Mouse (Mus musculus) layer of hippocampus, postnatal 14 days (tissue): ENCODE measurements around the gene Prss21. TPM values are rescaled to one million over a fixed set of nuclear protein-coding genes. Genes with fewer than 3 reads are reported as not detected.
"Not testable (repeated sequence)": the region's sequence is repeated elsewhere in the genome, so short reads cannot be mapped to it uniquely, and the experiment has no call there.

Experiments
- DNase-seq, 2 experiments: peaks; one replicate each; pipeline ENCODE4 v3.0.0; 2021 to 2022; ENCODE audit warnings: low spot score in 2 of 2, mixed read lengths in 1 of 2
- microRNA-seq, 2 experiments: library from miRNA; unstranded; fragments of <30 nt; microRNA quantifications; one replicate each; pipeline ENCODE4 v1.2.0; 2021
- total RNA-seq, 2 experiments: library from RNA; stranded (reverse); gene quantifications; 2 replicates each; pipeline ENCODE4 v1.2.3; 2021

Gene Prss21
- total RNA-seq, 2 experiments from 2014 or later, result not detected

DNA sequence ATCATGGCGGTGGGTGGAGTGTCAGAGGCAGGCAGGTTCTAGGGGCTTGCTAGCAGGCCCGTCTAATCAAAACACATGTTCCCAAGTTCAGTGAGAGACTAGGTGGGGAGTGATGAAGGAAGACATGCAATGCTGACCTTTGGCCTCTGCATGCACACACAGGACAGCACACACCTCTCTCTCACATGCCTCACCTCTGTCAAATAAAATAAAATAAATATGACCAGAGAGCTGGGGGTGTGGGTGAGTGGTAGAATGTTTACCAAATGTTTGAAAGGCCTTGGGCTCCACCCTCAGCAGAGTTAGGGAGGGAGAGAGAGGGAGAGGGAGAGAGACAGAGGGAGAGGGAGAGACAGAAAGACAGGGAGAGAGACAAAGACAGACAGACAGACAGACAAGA lies 9.9 kb upstream of the Prss21 start:
- no peak for DNase-seq

DNA sequence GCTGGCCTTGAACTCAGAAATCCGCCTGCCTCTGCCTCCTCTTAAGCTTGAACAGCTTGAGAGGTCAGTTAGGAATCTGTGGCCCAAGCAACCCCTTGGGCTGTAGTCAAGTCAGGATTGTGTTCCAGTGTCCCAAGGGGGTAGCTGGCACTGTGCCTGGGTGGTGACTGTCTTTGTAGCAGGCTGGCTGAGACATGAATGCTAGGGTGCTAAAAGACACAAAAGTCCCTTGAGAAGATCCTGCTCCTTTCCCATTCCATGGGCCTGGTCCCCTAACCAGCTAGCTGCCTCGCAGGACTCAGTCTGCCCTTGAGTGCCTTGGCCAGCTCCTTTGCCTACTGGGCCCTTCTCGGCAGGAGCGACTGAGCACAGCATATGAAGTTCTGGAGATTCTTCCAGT lies 4.9 kb upstream of the Prss21 start:
- DNase-seq, result no peak

DNA sequence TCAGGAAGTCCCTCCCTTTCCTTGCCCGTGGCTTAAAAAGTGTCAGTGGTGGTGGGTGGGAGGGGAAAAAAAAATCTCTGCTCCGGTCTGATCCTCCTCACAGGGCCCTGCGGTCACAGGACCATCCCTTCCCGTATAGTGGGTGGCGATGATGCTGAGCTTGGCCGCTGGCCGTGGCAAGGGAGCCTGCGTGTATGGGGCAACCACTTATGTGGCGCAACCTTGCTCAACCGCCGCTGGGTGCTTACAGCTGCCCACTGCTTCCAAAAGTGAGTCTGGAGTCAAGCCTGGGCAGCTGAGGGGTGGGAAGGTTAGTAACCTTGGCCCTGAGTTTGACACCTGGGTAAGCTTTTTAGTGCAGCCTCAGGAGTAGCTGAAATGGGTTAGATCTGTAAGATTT lies 657 bp downstream of the Prss21 start:
- no peak for DNase-seq

DNA sequence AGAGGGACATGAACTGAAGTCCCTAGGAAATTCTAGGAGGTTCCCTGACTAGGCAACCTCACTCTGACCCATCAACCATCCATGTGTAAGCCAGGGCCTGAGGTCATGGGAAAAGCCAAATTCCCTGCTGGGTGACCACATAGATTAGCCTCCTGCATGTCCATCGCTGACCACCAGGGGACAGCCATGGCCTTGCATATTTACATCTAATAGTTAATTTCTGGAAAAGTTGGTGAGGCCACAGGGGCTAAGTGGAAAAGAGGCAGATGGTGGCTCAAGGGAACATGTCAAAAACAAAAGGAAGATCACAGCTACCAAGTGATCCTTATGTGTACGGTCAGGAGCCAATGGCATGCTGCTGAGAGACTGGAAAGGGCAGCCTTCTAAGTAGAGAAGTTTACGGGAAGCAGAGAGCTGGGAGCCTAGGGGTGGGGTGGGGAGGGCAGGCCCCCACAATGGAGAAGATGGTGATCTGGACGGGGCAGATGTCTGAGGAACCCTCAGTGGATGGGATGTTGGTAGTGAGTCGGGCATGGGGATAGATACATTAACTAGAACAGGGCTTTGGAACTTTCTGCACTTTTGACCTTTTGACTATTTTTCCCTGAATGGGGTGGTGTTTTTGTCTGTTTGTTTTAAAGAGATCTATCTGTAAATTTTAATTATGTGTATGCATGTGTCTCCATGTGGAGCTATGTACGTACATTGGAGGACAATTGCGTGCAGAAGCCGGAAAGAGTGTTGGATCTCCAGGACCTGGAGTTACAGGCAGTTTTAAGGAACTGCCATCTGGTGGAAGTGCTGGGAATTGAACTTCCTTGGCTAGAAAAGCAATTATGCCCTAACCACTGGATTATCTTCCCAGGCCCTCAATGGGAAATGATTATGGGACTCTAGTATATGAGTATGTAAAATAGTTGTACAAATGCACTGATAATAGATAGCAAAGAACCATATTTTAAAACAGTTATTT lies 6.3 kb downstream of the Prss21 start:
- DNase-seq, result peak in 1 of 2 experiments; percentile 25

- peak; percentile 20 to 54 for DNase-seq
These were observed 8.9 kb downstream of the Prss21 start for GRCm38 (mm10) chr17:23876741-23877140.

DNA sequence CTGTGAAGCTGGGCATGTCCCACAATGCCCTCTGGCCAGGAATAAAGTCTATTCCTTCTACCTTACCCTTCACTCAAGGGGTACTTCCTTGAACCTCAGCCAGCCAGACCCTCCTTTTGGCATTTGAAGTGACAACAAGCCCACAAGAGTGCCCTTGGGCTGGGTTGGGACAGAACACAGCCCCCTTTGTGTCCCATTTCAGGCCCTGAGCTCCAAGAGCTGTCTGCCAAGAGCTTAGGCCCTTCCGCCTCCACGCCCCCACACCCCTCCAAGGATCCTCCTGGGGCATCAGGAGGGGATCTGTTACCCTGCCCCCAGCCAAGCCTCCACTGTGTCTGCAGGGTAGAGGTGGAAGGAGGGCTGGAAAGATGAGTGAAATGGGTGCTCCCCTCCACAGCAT lies 9.3 kb downstream of the Prss21 start:
- peak; percentile 18 to 22 for DNase-seq

GRCm38 (mm10) chr17:23880576-23880975 lies 12.7 kb downstream of the Prss21 start, which contains the start of the genes Dcpp1 and Dcpp2:
Dcpp1 (plus strand) TSS chr17:23880876.
Dcpp2 (plus strand) TSS chr17:23880880.
- DNase-seq, result not testable (repeated sequence)

- not testable (repeated sequence) for DNase-seq
These were observed 49.3 kb downstream of the Prss21 start, which contains the start of gene Dcpp3 for GRCm38 (mm10) chr17:23917158-23917557. Dcpp3 (plus strand) TSS chr17:23917458.

Small RNA genes within 50 kb of the gene (microRNA-seq; reads per million reads assigned to microRNA genes)
- 3.2 to 4.2 reads per million in 2 experiments for gene Mir5125

Other genes with a start within 250 kb of the Prss21 start
- gene Mmp25, start 222.8 kb upstream of the Prss21 start, total RNA-seq, result under 1 TPM; 0.85 to 0.86 TPM
- not detected for gene Bicdl2, start 207.6 kb upstream of the Prss21 start, total RNA-seq
- 100 to 1,000 TPM; 127 to 131 TPM for gene Hcfc1r1, start 194.5 kb upstream of the Prss21 start, total RNA-seq
- gene Thoc6, start 194.2 kb upstream of the Prss21 start, total RNA-seq, result 10 to 100 TPM in 1 of 2 experiments, 1 to 10 TPM in 1; 9.5 to 12.2 TPM
- 10 to 100 TPM in 1 of 2 experiments, 1 to 10 TPM in 1; 9.5 to 10.1 TPM for gene Tnfrsf12a, start 190.6 kb upstream of the Prss21 start, total RNA-seq
- gene Cldn6, start 188.8 kb upstream of the Prss21 start, total RNA-seq, result not detected
- 1 to 10 TPM in 1 of 2 experiments, under 1 TPM in 1; 0.69 to 1.1 TPM for gene Cldn9, start 184.0 kb upstream of the Prss21 start, total RNA-seq
- gene 1520401A03Rik, start 145.3 kb upstream of the Prss21 start, total RNA-seq, result under 1 TPM; 0.14 to 0.16 TPM
- 1 to 10 TPM; 3.7 to 4.0 TPM for gene Pkmyt1, start 141.7 kb upstream of the Prss21 start, total RNA-seq
- 10 to 100 TPM; 49.7 to 52.8 TPM for gene Paqr4, start 127.2 kb upstream of the Prss21 start, total RNA-seq
- under 1 TPM; 0.17 to 0.21 TPM for gene Kremen2, start 122.2 kb upstream of the Prss21 start, total RNA-seq
- 100 to 1,000 TPM; 159 to 169 TPM for gene Flywch1, start 96.5 kb upstream of the Prss21 start, total RNA-seq
- 10 to 100 TPM; 24.5 to 25.3 TPM for gene Flywch2, start 82.0 kb upstream of the Prss21 start, total RNA-seq
- gene Srrm2, start 77.5 kb upstream of the Prss21 start, total RNA-seq, result 100 to 1,000 TPM; 502 to 591 TPM
- 100 to 1,000 TPM; 363 to 365 TPM for gene Elob, start 38.9 kb upstream of the Prss21 start, total RNA-seq
- not detected for gene Prss33, start 32.0 kb upstream of the Prss21 start, total RNA-seq
- gene Prss32, start 24.2 kb upstream of the Prss21 start, total RNA-seq, result under 1 TPM in 1 of 2 experiments, not detected in 1; 0.29 TPM
- 1 to 10 TPM; 1.8 to 2.0 TPM for gene Prss41, start 23.9 kb upstream of the Prss21 start, total RNA-seq
- not detected for gene Dcpp1, start 12.8 kb downstream of the Prss21 start, total RNA-seq
- not detected for gene Dcpp2, start 12.8 kb downstream of the Prss21 start, total RNA-seq
- not detected for gene Dcpp3, start 49.4 kb downstream of the Prss21 start, total RNA-seq
- gene Sbp, start 73.6 kb downstream of the Prss21 start, total RNA-seq, result not detected
- gene Sbpl, start 87.2 kb downstream of the Prss21 start, total RNA-seq, result not detected
- gene Prss30, start 112.5 kb downstream of the Prss21 start, total RNA-seq, result under 1 TPM in 1 of 2 experiments, not detected in 1; 0.41 TPM
- gene Prss22, start 130.0 kb downstream of the Prss21 start, total RNA-seq, result not detected
- not detected for gene Prss27, start 170.1 kb downstream of the Prss21 start, total RNA-seq
- gene Kctd5, start 205.4 kb downstream of the Prss21 start, total RNA-seq, result 10 to 100 TPM; 53.0 to 53.8 TPM